10 mouse cellular contexts compared by ENCODE assay signal in genomic region chr17:31011551-31012394, GRCm38 (mm10). TPM values are rescaled to one million over a fixed set of nuclear protein-coding genes. Genes with fewer than 3 reads are reported as not detected.
DNase-seq lines count a peak whose midpoint lies in the region; ATAC-seq and TF ChIP-seq lines count a peak whose summit lies in the region.
"Had no signal": no experiment of that assay in that cellular context is flagged by ENCODE, and none has a peak within 500 bp of the region (broad histone marks: within the 10 kb centered on the region; RNA-seq: fewer than 3 reads in every experiment).

No protein-coding gene starts in this region.

- in situ Hi-C loops in CH12.LX (cut with MboI; ENCODE audit: low pct_ligation_motif_present, low pct_unique_long_range_greater_than_20kb, low sequenced_read_pairs): loop anchor here (5.0 to 25.0 kb wide), 3 partner anchors 116 to 476 kb away; partner anchors contain the start of gene Tff3

- peak; percentile 98 for TF ChIP-seq RAD21 in CH12.LX (IDR thresholded peaks at IDR 0.05; ENCODE audit: low read depth, low read length)

- no peak overlapping the region for H3K9ac ChIP-seq in intestine, embryonic 14.5 days (ENCODE audit: low read length)
- no peak overlapping the region for H3K9ac ChIP-seq in intestine, embryonic 16.5 days (ENCODE audit: low read depth, low read length)
- no peak overlapping the region for H3K9ac ChIP-seq in CH12.LX (ENCODE audit: insufficient read depth, low read depth)
- H3K9ac ChIP-seq in forebrain, embryonic 14.5 days (ENCODE audit: low read length): no peak overlapping the region
- no peak overlapping the region for H3K9ac ChIP-seq in midbrain, embryonic 11.5 days (ENCODE audit: low read length)
- H3K9ac ChIP-seq: embryonic facial prominence, embryonic 13.5 days; liver, embryonic 15.5 days had no signal

- TF ChIP-seq EP300 in CH12.LX (IDR thresholded peaks at IDR 0.05; ENCODE audit: low read length): no peak

- peak; percentile 81 for DNase-seq in intestine, embryonic 14.5 days (ENCODE audit: low spot score)
- peak; percentile 64 for DNase-seq in CH12.LX (ENCODE audit: extremely low read depth)
- peak; percentile 65 for DNase-seq in c-Kit-positive CD71-negative TER-119-negative erythroid progenitor cells, embryonic 14.5 days (ENCODE audit: low read depth)
- DNase-seq in forebrain, embryonic 14.5 days (ENCODE audit: low spot score): peak; percentile 75
- peak; percentile 17 to 68 for DNase-seq in kidney, postnatal 36 days
- DNase-seq in midbrain, embryonic 11.5 days (ENCODE audit: low spot score, missing footprints): peak; percentile 92
- peak; percentile 82 for DNase-seq in splenic B cell, adult 2 months (ENCODE audit: low read depth, low spot score)

- no peaks in the 10 kb centered on the region for H3K4me1 ChIP-seq in intestine, embryonic 14.5 days (replicated peaks; ENCODE audit: control insufficient read depth, insufficient read depth, low read length)
- no peaks in the 10 kb centered on the region for H3K4me1 ChIP-seq in intestine, embryonic 16.5 days (ENCODE audit: control insufficient read depth, insufficient read depth, low read length)
- peaks cover 4 to 13% of the 10 kb centered on the region in 2 experiments; a peak in 3 of 4 replicates for H3K4me1 ChIP-seq in CH12.LX (ENCODE audit: control insufficient read depth in 1 of 2, insufficient read depth in 2 of 2)
- no peaks in the 10 kb centered on the region for H3K4me1 ChIP-seq in forebrain, embryonic 14.5 days (ENCODE audit: control insufficient read depth, insufficient read depth, low read length)
- H3K4me1 ChIP-seq in midbrain, embryonic 11.5 days (ENCODE audit: control insufficient read depth, insufficient read depth, low read length): no peaks in the 10 kb centered on the region
- H3K4me1 ChIP-seq: liver, embryonic 15.5 days had no signal

- H3K4me2 ChIP-seq in intestine, embryonic 14.5 days (ENCODE audit: low read length): no peak overlapping the region
- no peak overlapping the region for H3K4me2 ChIP-seq in intestine, embryonic 16.5 days (ENCODE audit: low read depth, low read length)
- peak overlapping the region; percentile 24; the same call in 1 of the 2 replicates for H3K4me2 ChIP-seq in CH12.LX (ENCODE audit: insufficient read depth, low read depth, poor library complexity, severe bottlenecking)
- H3K4me2 ChIP-seq in forebrain, embryonic 14.5 days (ENCODE audit: low read length): no peak overlapping the region
- H3K4me2 ChIP-seq in midbrain, embryonic 11.5 days: no peak overlapping the region
- H3K4me2 ChIP-seq: embryonic facial prominence, embryonic 13.5 days; liver, embryonic 15.5 days had no signal

- dilution Hi-C loops in CH12.LX (cut with MboI; ENCODE audit: extremely low pct_ligation_motif_present, extremely low pct_unique_long_range_greater_than_20kb, low sequenced_read_pairs): no loop called here

- ATAC-seq in intestine, embryonic 14.5 days (replicated peaks; ENCODE audit: low FRiP score, low TSS enrichment, low read depth): no peak
- no peak for ATAC-seq in intestine, embryonic 16.5 days
- 0 out of 2 replicates have a peak, but pooled peaks have one; percentile 37 for ATAC-seq in forebrain, embryonic 14.5 days
- no peak for ATAC-seq in midbrain, embryonic 11.5 days (ENCODE audit: low FRiP score)

- 30% methylated on average over 9 of the region's 9 CpGs for WGBS in intestine, embryonic 14.5 days
- 37% methylated on average over 9 of the region's 9 CpGs for WGBS in intestine, embryonic 16.5 days
- 39% methylated on average over 9 of the region's 9 CpGs for WGBS in forebrain, embryonic 14.5 days
- 33% methylated on average over 9 of the region's 9 CpGs for WGBS in midbrain, embryonic 11.5 days

- H3K27ac ChIP-seq in intestine, embryonic 14.5 days (ENCODE audit: low read depth): no peak overlapping the region
- no peak overlapping the region for H3K27ac ChIP-seq in intestine, embryonic 16.5 days (ENCODE audit: low read length)
- no peak overlapping the region for H3K27ac ChIP-seq in CH12.LX (ENCODE audit: insufficient read depth, low read depth)
- no peak overlapping the region for H3K27ac ChIP-seq in forebrain, embryonic 14.5 days (ENCODE audit: low read depth, low read length)
- no peak overlapping the region for H3K27ac ChIP-seq in midbrain, embryonic 11.5 days (ENCODE audit: low read depth, low read length)
- H3K27ac ChIP-seq: embryonic facial prominence, embryonic 13.5 days; liver, embryonic 15.5 days had no signal

- peak; percentile 94 to 95 for TF ChIP-seq CTCF in CH12.LX (conservative IDR thresholded peaks at IDR 0.05 in 1 of 2, IDR thresholded peaks at IDR 0.05 in 1 of 2; ENCODE audit: low read depth in 2 of 2, low read length in 2 of 2)

- H3K27me3 ChIP-seq in intestine, embryonic 14.5 days (replicated peaks; ENCODE audit: control insufficient read depth, insufficient read depth, low read length): no peaks in the 10 kb centered on the region
- no peaks in the 10 kb centered on the region for H3K27me3 ChIP-seq in intestine, embryonic 16.5 days (replicated peaks; ENCODE audit: control insufficient read depth, insufficient read depth, low read length)
- H3K27me3 ChIP-seq in CH12.LX (replicated peaks): no peaks in the 10 kb centered on the region
- H3K27me3 ChIP-seq in forebrain, embryonic 14.5 days (replicated peaks; ENCODE audit: control insufficient read depth, insufficient read depth, low read length): no peaks in the 10 kb centered on the region
- H3K27me3 ChIP-seq in midbrain, embryonic 11.5 days (ENCODE audit: control insufficient read depth, insufficient read depth, low read length): no peaks in the 10 kb centered on the region
- H3K27me3 ChIP-seq in splenic B cell, adult 2 months (ENCODE audit: control insufficient read depth, insufficient read depth, low read length, poor library complexity, severe bottlenecking): no peaks in the 10 kb centered on the region
- H3K27me3 ChIP-seq: embryonic facial prominence, embryonic 13.5 days; liver, embryonic 15.5 days had no signal

- TF ChIP-seq POLR2A in CH12.LX (IDR thresholded peaks at IDR 0.05; ENCODE audit: low read depth, low read length): no peak

- no peaks in the 10 kb centered on the region for H3K79me2 ChIP-seq in CH12.LX (replicated peaks; ENCODE audit: control insufficient read depth, extremely low read depth, insufficient read depth, poor library complexity, severe bottlenecking)

- H3K9me3 ChIP-seq in intestine, embryonic 14.5 days (ENCODE audit: control insufficient read depth, low read length): no peaks in the 10 kb centered on the region
- no peaks in the 10 kb centered on the region for H3K9me3 ChIP-seq in intestine, embryonic 16.5 days (ENCODE audit: control insufficient read depth, low read length)
- H3K9me3 ChIP-seq in CH12.LX (replicated peaks; ENCODE audit: low read length): peaks cover 7% of the 10 kb centered on the region
- H3K9me3 ChIP-seq in forebrain, embryonic 14.5 days (replicated peaks; ENCODE audit: control insufficient read depth, low read length): no peaks in the 10 kb centered on the region; the same call in 1 of the 2 replicates
- H3K9me3 ChIP-seq in midbrain, embryonic 11.5 days (ENCODE audit: control insufficient read depth, low read length): no peaks in the 10 kb centered on the region
- H3K9me3 ChIP-seq: embryonic facial prominence, embryonic 13.5 days; liver, embryonic 15.5 days had no signal

- H3K4me3 ChIP-seq in intestine, embryonic 14.5 days (ENCODE audit: low read depth, low read length): no peak overlapping the region
- no peak overlapping the region for H3K4me3 ChIP-seq in intestine, embryonic 16.5 days (ENCODE audit: low read length)
- no peak overlapping the region for H3K4me3 ChIP-seq in CH12.LX (replicated peaks in 1 of 3; ENCODE audit: low read depth in 2 of 3, low read length in 2 of 3, poor library complexity in 1 of 3)
- H3K4me3 ChIP-seq in forebrain, embryonic 14.5 days (ENCODE audit: low read depth, low read length): no peak overlapping the region
- no peak overlapping the region for H3K4me3 ChIP-seq in midbrain, embryonic 11.5 days (ENCODE audit: low read depth, low read length)
- H3K4me3 ChIP-seq: embryonic facial prominence, embryonic 13.5 days; liver, embryonic 15.5 days had no signal

- no peaks in the 10 kb centered on the region for H3K36me3 ChIP-seq in intestine, embryonic 14.5 days (ENCODE audit: control insufficient read depth, insufficient read depth, low read length)
- no peaks in the 10 kb centered on the region for H3K36me3 ChIP-seq in intestine, embryonic 16.5 days (ENCODE audit: control insufficient read depth, insufficient read depth, low read length)
- H3K36me3 ChIP-seq in CH12.LX (replicated peaks in 1 of 2; ENCODE audit: control insufficient read depth in 1 of 2, insufficient read depth in 1 of 2, low read length in 1 of 2): no peaks in the 10 kb centered on the region
- H3K36me3 ChIP-seq in forebrain, embryonic 14.5 days (ENCODE audit: control insufficient read depth, insufficient read depth, low read length): no peaks in the 10 kb centered on the region
- no peaks in the 10 kb centered on the region for H3K36me3 ChIP-seq in midbrain, embryonic 11.5 days (ENCODE audit: control insufficient read depth, insufficient read depth, low read length)
- H3K36me3 ChIP-seq in splenic B cell, adult 2 months (ENCODE audit: control insufficient read depth, insufficient read depth, low read length, poor library complexity, severe bottlenecking): no peaks in the 10 kb centered on the region
- H3K36me3 ChIP-seq: embryonic facial prominence, embryonic 13.5 days; liver, embryonic 15.5 days had no signal

TF ChIP-seq in CH12.LX, 34 proteins besides CTCF, POLR2A, EP300 and RAD21 (continues in another document):
- TF ChIP-seq MEF2A (IDR thresholded peaks at IDR 0.05; ENCODE audit: borderline replicate concordance, low read depth, low read length) (no peak), ZC3H11A (IDR thresholded peaks at IDR 0.05; ENCODE audit: low read depth, low read length) (peak; percentile 49; the same call in 1 of the 2 replicates)

RNA-seq across cellular contexts. Expression of gene Abcg1, which starts 45.7 kb away (rescaled TPM):
- 5.0 and 5.1 TPM in 2 replicates for polyA plus RNA-seq in intestine, embryonic 14.5 days (2014; fragmentation: Nextera tagmentation; extraction: Ambion mirVana)
- 5.4 and 5.6 TPM in 2 replicates for polyA plus RNA-seq in intestine, embryonic 16.5 days (2015; fragmentation: Nextera tagmentation; extraction: Ambion mirVana)
- total RNA-seq in CH12.LX (2012; rRNA removed) (4.6 and 5.2 TPM in 2 replicates), CH12.LX (2014; rRNA removed) (1.9 and 2.2 TPM in 2 replicates)
- polyA plus RNA-seq in CH12.LX (2012; ENCODE audit: insufficient read length, low read depth): 1.7 and 2.2 TPM in 2 replicates
- polyA plus RNA-seq in forebrain, embryonic 14.5 days (2014; fragmentation: Nextera tagmentation; extraction: Ambion mirVana): 16.8 and 19.7 TPM in 2 replicates
- 10.4 TPM in 2 replicates for polyA plus RNA-seq in midbrain, embryonic 11.5 days (2014; fragmentation: Nextera tagmentation; extraction: Ambion mirVana)

RNA-seq across cellular contexts. Expression of gene Umodl1, which starts 57.3 kb away (rescaled TPM):
- not detected in 2 replicates for polyA plus RNA-seq in intestine, embryonic 14.5 days (2014; fragmentation: Nextera tagmentation; extraction: Ambion mirVana)
- not detected in 2 replicates for polyA plus RNA-seq in intestine, embryonic 16.5 days (2015; fragmentation: Nextera tagmentation; extraction: Ambion mirVana)
- 2.4 and 4.5 TPM in 2 replicates for total RNA-seq in CH12.LX (2012; rRNA removed)
- total RNA-seq in CH12.LX (2014; rRNA removed): 1.6 TPM in 2 replicates
- 1.0 and 1.1 TPM in 2 replicates for polyA plus RNA-seq in CH12.LX (2012; ENCODE audit: insufficient read length, low read depth)
- 0.04 TPM in 1 of 2 replicates, not detected in the other for polyA plus RNA-seq in forebrain, embryonic 14.5 days (2014; fragmentation: Nextera tagmentation; extraction: Ambion mirVana)
- 0.07 TPM in 1 of 2 replicates, not detected in the other for polyA plus RNA-seq in midbrain, embryonic 11.5 days (2014; fragmentation: Nextera tagmentation; extraction: Ambion mirVana)
